Mouse (Mus musculus) urinary bladder, postnatal 36 days (tissue): ENCODE measurements at regions not wholly inside any gene's neighbourhood (a gene's known extent, or its start where the extent isn't known, plus 50 kb on each side); places are given as distances from the start of the nearest gene placed in this dataset.

Experiments used
- DNase-seq, 2 experiments: peaks; one replicate each; pipeline ENCODE4 v3.0.0; 2022; ENCODE audit warnings: low spot score in 2 of 2, mixed read lengths in 1 of 2

GRCm38 (mm10) chr12:50712615-50713014, 63.7 kb upstream of the Prkd1 start:
- DNase-seq: no peak

- no peak for DNase-seq
Observed at GRCm38 (mm10) chr12:50709000-50709788, 60.3 kb upstream of the Prkd1 start.

- DNase-seq: no peak
Observed at GRCm38 (mm10) chr12:50698613-50699442, 49.9 kb upstream of the Prkd1 start.
